Mouse (Mus musculus): ENCODE measurements at regions not wholly inside any gene's neighbourhood (a gene's known extent, or its start where the extent isn't known, plus 50 kb on each side); places are given as distances from the start of the nearest gene placed in this dataset.

GRCm38 (mm10) chr13:69294483-69294882, 239.1 kb upstream of the Nsun2 start:
- H3K9ac ChIP-seq (replicated peaks): no peak overlapping the region
- H3K9me3 ChIP-seq: no peaks in the 10 kb centered on the region
- WGBS: 94% methylated on average over 1 of the region's 1 CpGs
- no peak overlapping the region for H3K4me3 ChIP-seq (replicated peaks)
- H3K4me2 ChIP-seq: no peak overlapping the region
- H3K27ac ChIP-seq: no peak overlapping the region
- H3K36me3 ChIP-seq: no peaks in the 10 kb centered on the region
- H3K4me1 ChIP-seq (replicated peaks): no peaks in the 10 kb centered on the region
- ATAC-seq (ENCODE audit: insufficient number of reproducible peaks, insufficient read depth, low FRiP score, low TSS enrichment, low read depth): no peak
- no peaks in the 10 kb centered on the region for H3K27me3 ChIP-seq

DNA sequence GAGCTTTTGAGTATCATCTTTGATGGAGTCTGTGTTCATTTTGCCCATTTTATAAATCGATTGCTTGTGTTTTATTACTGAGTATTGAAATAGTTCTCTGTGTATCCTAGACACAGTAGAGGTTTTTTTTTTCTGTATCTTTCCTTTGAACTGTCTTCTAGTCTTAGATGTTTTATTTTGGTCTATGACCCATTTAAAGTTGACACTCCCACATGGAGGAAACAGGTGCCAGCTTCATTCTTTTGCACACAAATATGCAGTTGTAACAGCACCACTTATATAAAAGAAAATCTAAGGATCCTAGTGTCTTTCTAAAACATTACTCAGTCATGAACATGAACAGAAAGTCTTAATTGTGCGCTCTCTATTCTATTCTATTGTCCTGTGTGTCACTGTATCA, 230.2 kb upstream of the Nsun2 start:
- H3K27ac ChIP-seq: no peak overlapping the region
- H3K4me3 ChIP-seq (replicated peaks): no peak overlapping the region
- no peaks in the 10 kb centered on the region for H3K4me1 ChIP-seq (replicated peaks)
- H3K36me3 ChIP-seq: no peaks in the 10 kb centered on the region
- H3K27me3 ChIP-seq: no peaks in the 10 kb centered on the region
- WGBS: 95% methylated on average over 2 of the region's 2 CpGs
- ATAC-seq (ENCODE audit: insufficient number of reproducible peaks, insufficient read depth, low FRiP score, low TSS enrichment, low read depth): no peak
- no peaks in the 10 kb centered on the region for H3K9me3 ChIP-seq
- H3K9ac ChIP-seq (replicated peaks): no peak overlapping the region
- no peak overlapping the region for H3K4me2 ChIP-seq

GRCm38 (mm10) chr13:69330412-69331000, 203.0 kb upstream of the Nsun2 start:
- no peak overlapping the region for H3K9ac ChIP-seq (replicated peaks)
- H3K36me3 ChIP-seq: no peaks in the 10 kb centered on the region
- peaks cover 5% of the 10 kb centered on the region; the same call in 1 of the 2 replicates for H3K4me1 ChIP-seq (replicated peaks)
- WGBS: 73% methylated on average over 8 of the region's 8 CpGs
- H3K4me3 ChIP-seq (replicated peaks): no peak overlapping the region
- H3K27me3 ChIP-seq: no peaks in the 10 kb centered on the region; the same call in 1 of the 2 replicates
- H3K27ac ChIP-seq: no peak overlapping the region
- no peak for ATAC-seq (ENCODE audit: insufficient number of reproducible peaks, insufficient read depth, low FRiP score, low TSS enrichment, low read depth)
- no peak overlapping the region for H3K4me2 ChIP-seq
- H3K9me3 ChIP-seq: no peaks in the 10 kb centered on the region

DNA sequence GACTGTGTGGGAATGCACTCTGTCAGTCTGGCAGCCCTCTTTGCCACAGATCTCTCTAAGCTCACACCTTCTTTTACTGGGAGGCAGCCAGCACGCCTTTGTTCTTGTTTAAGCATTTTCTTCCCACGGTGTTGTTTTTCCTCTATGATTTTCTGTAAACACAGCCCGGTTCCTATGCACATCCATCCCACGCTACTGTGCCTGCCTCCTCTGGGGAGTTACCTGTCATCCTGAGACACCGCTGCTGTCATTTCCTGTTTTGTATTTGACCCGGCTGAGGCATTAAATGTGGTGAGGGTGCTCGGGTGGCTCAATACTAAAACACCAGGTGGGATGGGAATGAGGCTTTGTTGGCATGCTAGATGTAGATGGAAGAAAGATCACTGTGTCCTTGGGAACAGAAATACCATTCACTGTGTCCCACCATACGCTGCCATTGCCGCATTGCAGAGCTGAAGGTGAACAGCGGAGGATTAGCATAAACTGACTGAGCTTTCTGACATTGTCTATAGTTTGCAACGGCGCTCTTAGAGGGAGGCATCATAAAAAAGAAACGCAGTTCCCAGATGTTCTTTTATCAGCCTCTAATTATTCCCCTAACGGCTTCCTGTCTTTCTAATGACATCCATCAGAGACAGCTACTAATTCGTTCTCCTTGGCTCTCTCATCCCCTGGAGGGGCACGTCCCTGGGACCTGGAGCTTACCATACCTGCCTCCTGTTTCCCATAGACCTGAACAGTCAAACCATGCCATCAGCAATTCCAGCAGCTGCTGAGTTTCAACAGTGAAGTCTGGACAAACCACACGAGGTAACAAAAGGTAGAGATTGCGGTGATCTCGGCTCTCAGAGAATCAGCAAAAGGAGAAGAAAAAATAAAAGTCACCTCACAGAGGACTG, 201.8 kb upstream of the Nsun2 start:
- H3K4me3 ChIP-seq (replicated peaks): no peak overlapping the region
- no peaks in the 10 kb centered on the region for H3K9me3 ChIP-seq
- no peak overlapping the region for H3K4me2 ChIP-seq
- H3K4me1 ChIP-seq (replicated peaks): peaks cover 5% of the 10 kb centered on the region; the same call in 1 of the 2 replicates
- H3K27ac ChIP-seq: no peak overlapping the region
- 37% methylated on average over 19 of the region's 19 CpGs for WGBS
- no peak for ATAC-seq (ENCODE audit: insufficient number of reproducible peaks, insufficient read depth, low FRiP score, low TSS enrichment, low read depth)
- H3K9ac ChIP-seq (replicated peaks): no peak overlapping the region
- H3K27me3 ChIP-seq: no peaks in the 10 kb centered on the region; the same call in 1 of the 2 replicates
- H3K36me3 ChIP-seq: no peaks in the 10 kb centered on the region

DNA sequence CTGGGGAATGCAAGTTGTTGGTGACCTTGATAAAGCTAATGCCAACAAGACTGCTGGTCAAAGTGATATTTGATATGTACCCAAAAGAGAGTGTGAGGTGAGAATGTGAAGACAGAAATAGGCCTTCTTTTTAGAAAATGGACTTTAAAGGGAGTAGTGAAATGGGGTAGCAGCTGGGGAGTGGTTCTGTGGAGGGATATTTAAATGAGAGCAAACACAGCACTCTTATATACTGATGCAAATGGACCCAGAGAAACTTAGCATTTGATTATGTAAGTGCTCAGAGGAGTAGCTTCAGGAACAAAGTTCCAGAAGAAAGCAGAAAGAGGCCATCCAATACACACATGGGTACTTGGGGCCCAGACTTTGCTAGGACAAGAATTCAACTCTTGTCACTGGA, 189.7 kb upstream of the Nsun2 start:
- no peaks in the 10 kb centered on the region for H3K27me3 ChIP-seq
- ATAC-seq (ENCODE audit: insufficient number of reproducible peaks, insufficient read depth, low FRiP score, low TSS enrichment, low read depth): no peak
- no peak overlapping the region for H3K9ac ChIP-seq (replicated peaks)
- H3K9me3 ChIP-seq: no peaks in the 10 kb centered on the region
- H3K4me1 ChIP-seq (replicated peaks): no peaks in the 10 kb centered on the region
- H3K4me3 ChIP-seq (replicated peaks): no peak overlapping the region
- no peak overlapping the region for H3K27ac ChIP-seq
- H3K36me3 ChIP-seq: no peaks in the 10 kb centered on the region
- no peak overlapping the region for H3K4me2 ChIP-seq

- no peaks in the 10 kb centered on the region for H3K9me3 ChIP-seq
- no peaks in the 10 kb centered on the region for H3K27me3 ChIP-seq
- H3K27ac ChIP-seq: no peak overlapping the region
- 89% methylated on average over 6 of the region's 6 CpGs for WGBS
- H3K4me1 ChIP-seq (replicated peaks): no peaks in the 10 kb centered on the region
- H3K9ac ChIP-seq (replicated peaks): no peak overlapping the region
- H3K4me2 ChIP-seq: no peak overlapping the region
- no peak for ATAC-seq (ENCODE audit: insufficient number of reproducible peaks, insufficient read depth, low FRiP score, low TSS enrichment, low read depth)
- no peak overlapping the region for H3K4me3 ChIP-seq (replicated peaks)
- no peaks in the 10 kb centered on the region for H3K36me3 ChIP-seq
Measured at GRCm38 (mm10) chr13:69357435-69357834, 176.1 kb upstream of the Nsun2 start.

DNA sequence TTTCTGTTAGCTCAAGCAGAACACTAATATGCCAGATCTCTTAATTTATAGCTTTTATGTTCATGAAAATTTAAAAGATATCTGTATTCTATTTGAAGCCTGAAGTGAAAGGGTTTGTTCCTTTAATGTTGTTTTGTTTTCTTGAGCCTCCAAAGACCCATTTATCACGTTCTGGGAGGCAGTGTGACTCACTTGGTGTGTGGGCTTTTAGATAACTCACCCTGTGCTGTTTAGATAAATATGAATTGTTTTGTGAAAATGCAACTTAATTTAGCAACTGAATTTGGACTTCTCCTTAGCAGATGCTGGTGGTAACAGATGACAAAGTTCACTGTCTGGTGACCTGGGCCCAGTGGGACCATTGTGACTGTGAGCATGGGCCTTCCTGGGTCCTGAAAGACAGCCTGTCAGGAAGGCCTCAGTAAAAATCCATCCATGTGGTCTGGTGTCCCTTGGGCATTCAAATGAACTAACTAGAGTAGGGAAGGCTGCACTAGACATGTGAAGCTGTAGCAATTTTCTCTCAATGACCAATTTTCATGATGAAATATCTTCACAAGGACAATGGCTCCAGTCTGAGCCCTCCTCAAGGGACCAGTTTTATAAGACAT, 167.6 kb upstream of the Nsun2 start:
- Histone ChIP-seq H3K36me3 (no peaks in the 10 kb centered on the region), H3K27ac (no peak overlapping the region), H3K4me1 (replicated peaks) (no peaks in the 10 kb centered on the region), H3K4me2 (no peak overlapping the region), H3K9ac (replicated peaks) (no peak overlapping the region), H3K4me3 (replicated peaks) (no peak overlapping the region), H3K27me3 (no peaks in the 10 kb centered on the region), H3K9me3 (peaks cover 14% of the 10 kb centered on the region; the same call in 1 of the 2 replicates)
- 64% methylated on average over 1 of the region's 1 CpGs for WGBS
- ATAC-seq (ENCODE audit: insufficient number of reproducible peaks, insufficient read depth, low FRiP score, low TSS enrichment, low read depth): no peak

DNA sequence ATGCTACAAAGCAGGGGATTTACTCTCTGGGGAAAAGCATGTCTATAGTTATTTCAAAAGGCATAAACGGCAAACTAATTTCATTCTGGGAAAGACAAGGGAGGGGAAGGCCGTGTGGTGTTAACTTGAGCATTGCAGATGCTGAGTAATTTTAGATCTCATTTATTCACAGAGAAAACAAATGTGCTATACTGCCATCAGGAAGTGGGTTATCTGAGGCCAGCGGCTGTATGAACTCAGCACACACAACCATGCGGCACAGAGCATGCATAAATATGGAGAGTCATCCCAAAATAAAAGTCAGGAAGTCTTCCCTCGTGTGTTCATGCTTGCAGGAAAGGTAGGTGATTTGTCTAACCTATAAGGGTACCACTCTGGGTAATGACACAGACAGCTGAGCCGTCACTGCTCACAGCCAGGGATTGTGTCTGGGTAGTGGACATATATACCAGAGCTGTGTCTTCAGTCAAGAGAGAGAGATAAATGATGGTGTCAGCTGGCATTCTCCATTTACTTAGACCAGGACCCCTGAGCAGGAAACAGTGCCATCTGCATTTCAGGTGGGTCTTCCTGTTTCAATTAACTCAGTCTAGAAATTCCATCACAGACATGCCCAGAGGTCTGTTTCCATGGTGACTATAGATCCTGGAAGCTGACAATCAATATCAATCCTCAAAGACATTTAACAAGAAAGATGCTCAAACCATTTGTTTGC, 160.3 kb upstream of the Nsun2 start:
- 80% methylated on average over 6 of the region's 6 CpGs for WGBS
- H3K9ac ChIP-seq (replicated peaks): no peak overlapping the region
- H3K9me3 ChIP-seq: peaks cover 9% of the 10 kb centered on the region; the same call in 1 of the 2 replicates
- no peaks in the 10 kb centered on the region for H3K27me3 ChIP-seq
- no peak overlapping the region for H3K4me2 ChIP-seq
- H3K4me3 ChIP-seq (replicated peaks): no peak overlapping the region
- no peak overlapping the region for H3K27ac ChIP-seq
- H3K4me1 ChIP-seq (replicated peaks): no peaks in the 10 kb centered on the region
- ATAC-seq (ENCODE audit: insufficient number of reproducible peaks, insufficient read depth, low FRiP score, low TSS enrichment, low read depth): no peak
- no peaks in the 10 kb centered on the region for H3K36me3 ChIP-seq

DNA sequence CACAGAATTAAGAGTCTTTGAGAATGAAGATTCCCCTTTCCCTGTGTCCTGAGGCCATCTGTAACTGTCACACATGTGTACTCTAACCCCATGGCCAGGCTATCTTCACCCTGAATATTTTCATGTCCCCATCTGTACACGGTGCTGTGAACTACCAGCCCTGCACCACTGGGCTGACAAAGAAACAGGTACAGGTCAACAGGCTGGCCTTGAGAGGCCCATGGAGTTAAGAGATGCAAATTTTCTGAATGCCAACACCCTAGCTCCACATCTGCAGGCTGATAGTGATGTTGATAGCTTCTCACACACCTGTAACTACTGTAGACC, 159.8 kb upstream of the Nsun2 start:
- Histone ChIP-seq H3K27me3 (no peaks in the 10 kb centered on the region), H3K9ac (replicated peaks) (no peak overlapping the region), H3K27ac (no peak overlapping the region), H3K9me3 (0 out of 2 replicates have a peak, but pooled peaks cover 4% of the 10 kb centered on the region), H3K36me3 (no peaks in the 10 kb centered on the region), H3K4me2 (no peak overlapping the region), H3K4me1 (replicated peaks) (no peaks in the 10 kb centered on the region), H3K4me3 (replicated peaks) (no peak overlapping the region)
- no peak for ATAC-seq (ENCODE audit: insufficient number of reproducible peaks, insufficient read depth, low FRiP score, low TSS enrichment, low read depth)
- WGBS: 67% methylated on average over 1 of the region's 1 CpGs

GRCm38 (mm10) chr13:69380403-69380802, 153.1 kb upstream of the Nsun2 start:
- Histone ChIP-seq H3K27ac (no peak overlapping the region), H3K9me3 (no peaks in the 10 kb centered on the region), H3K4me3 (replicated peaks) (no peak overlapping the region), H3K27me3 (no peaks in the 10 kb centered on the region), H3K4me1 (replicated peaks) (no peaks in the 10 kb centered on the region), H3K4me2 (no peak overlapping the region), H3K36me3 (no peaks in the 10 kb centered on the region), H3K9ac (replicated peaks) (no peak overlapping the region)
- ATAC-seq (ENCODE audit: insufficient number of reproducible peaks, insufficient read depth, low FRiP score, low TSS enrichment, low read depth): no peak
- 68% methylated on average over 4 of the region's 4 CpGs for WGBS

GRCm38 (mm10) chr13:69384767-69385166, 148.8 kb upstream of the Nsun2 start:
- H3K27ac ChIP-seq: no peak overlapping the region
- H3K4me3 ChIP-seq (replicated peaks): no peak overlapping the region
- H3K4me2 ChIP-seq: no peak overlapping the region
- H3K9me3 ChIP-seq: no peaks in the 10 kb centered on the region
- H3K4me1 ChIP-seq (replicated peaks): no peaks in the 10 kb centered on the region
- H3K9ac ChIP-seq (replicated peaks): no peak overlapping the region
- no peak for ATAC-seq (ENCODE audit: insufficient number of reproducible peaks, insufficient read depth, low FRiP score, low TSS enrichment, low read depth)
- H3K36me3 ChIP-seq: no peaks in the 10 kb centered on the region
- H3K27me3 ChIP-seq: no peaks in the 10 kb centered on the region
